Mouse (Mus musculus) heart, postnatal 36 days (tissue): ENCODE measurements around the gene Rpl4. TPM values are rescaled to one million over a fixed set of nuclear protein-coding genes. Genes with fewer than 3 reads are reported as not detected.
"Not testable (repeated sequence)": the region's sequence is repeated elsewhere in the genome, so short reads cannot be mapped to it uniquely, and the experiment has no call there.

Experiments used
- DNase-seq, 2 experiments: peaks; one replicate each; pipeline ENCODE4 v3.0.0; 2021 to 2022
- intact Hi-C: fragments of 180-260 bp; cut with DNase I; formaldehyde crosslinking; loops from one replicate; pipeline ENCODE4 v1.15.1; 2025
- total RNA-seq, 2 experiments: library from RNA; stranded (reverse); gene quantifications; 2 replicates each; pipeline ENCODE4 v1.2.3; 2021

Rpl4 gene
- total RNA-seq, result 100 to 1,000 TPM; 454 to 482 TPM

DNA sequence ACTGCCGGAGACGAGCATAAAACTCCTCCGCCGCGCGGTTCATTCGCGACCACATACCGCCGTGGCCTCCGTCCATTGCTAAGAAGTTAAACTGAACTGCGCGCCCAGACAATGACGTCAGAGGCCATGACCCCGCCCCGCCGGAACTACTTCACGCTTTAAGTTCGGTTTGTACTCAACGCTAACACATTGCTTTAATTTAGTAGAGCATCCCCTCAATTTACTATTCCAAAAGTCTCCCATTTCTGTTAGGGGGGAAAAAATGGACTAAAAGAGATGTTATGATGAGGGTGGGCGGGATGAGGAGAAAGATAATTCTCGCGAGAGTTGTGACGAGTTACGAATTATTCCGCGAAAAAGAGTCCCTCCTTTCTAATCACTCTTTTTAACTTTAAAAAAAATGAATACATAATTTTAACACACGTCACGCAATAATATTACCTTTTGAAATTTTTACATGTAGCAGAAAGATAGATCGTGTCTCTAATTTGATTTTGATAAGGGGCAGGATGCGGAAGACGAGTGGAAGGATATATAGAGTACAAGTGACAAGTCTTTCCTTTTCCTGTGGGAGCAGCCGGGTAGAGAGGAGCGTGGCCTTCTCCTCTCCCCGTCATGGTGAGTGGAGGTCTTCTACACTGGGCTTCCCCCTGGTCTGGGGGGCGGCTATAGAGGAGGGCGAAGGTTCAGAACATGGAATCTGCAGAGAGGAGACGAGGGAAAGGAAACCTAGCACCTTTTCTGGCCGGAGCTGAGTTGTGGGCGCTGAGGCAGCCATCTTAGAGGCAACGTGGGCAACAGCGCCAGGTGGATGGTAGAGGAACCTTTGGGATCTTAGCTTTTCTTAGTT lies at the start of gene Rpl4, which contains the start of gene Zwilch:
Rpl4 (plus strand) TSS at position 560 of the 850 bp plus-strand sequence.
Zwilch (minus strand) TSS at position 289 of the 850 bp plus-strand sequence.
- intact Hi-C loops, result no loop called here
- peak; percentile 84 to 87 for DNase-seq

GRCm38 (mm10) chr9:64124846-64125245 lies 48.3 kb upstream of the Rpl4 start:
- DNase-seq, intact Hi-C loops: not testable (repeated sequence)

- no peak for DNase-seq
Measured at GRCm38 (mm10) chr9:64125307-64125706, 47.9 kb upstream of the Rpl4 start.

DNA sequence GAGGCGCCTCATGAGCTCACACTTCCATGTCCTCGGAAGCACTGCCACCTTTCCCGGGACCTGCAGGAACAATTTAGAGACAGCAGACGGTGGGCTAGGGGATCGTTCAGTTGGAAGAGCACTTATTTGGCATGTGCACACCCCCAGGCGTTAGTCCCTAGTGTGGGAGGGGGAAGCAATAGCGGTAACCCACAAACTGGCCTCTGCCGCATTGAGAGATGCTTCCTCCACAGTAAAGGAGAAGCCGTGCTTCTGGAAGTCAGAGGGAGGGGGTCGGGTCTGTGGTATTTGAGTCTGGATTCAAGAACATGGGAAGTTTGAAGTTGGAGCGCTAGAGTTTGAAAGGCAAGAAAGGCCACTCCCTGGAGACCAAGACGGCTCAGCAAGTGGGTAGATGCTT lies 47.1 kb upstream of the Rpl4 start:
- DNase-seq, result no peak
- intact Hi-C loops, result no loop called here

More at GRCm38 (mm10) chr9:64125307-64125706, 47.9 kb upstream of the Rpl4 start:
- intact Hi-C loops, result no loop called here

GRCm38 (mm10) chr9:64131623-64132022 lies 41.6 kb upstream of the Rpl4 start:
- no peak for DNase-seq
- intact Hi-C loops, result no loop called here

GRCm38 (mm10) chr9:64138896-64139295 lies 34.3 kb upstream of the Rpl4 start:
- DNase-seq, result peak; percentile 59 to 71
- intact Hi-C loops, result loop anchor here (2.0 to 5.0 kb wide), 2 partner anchors 113 to 134 kb away; partner anchors contain the start of gene Map2k1

DNA sequence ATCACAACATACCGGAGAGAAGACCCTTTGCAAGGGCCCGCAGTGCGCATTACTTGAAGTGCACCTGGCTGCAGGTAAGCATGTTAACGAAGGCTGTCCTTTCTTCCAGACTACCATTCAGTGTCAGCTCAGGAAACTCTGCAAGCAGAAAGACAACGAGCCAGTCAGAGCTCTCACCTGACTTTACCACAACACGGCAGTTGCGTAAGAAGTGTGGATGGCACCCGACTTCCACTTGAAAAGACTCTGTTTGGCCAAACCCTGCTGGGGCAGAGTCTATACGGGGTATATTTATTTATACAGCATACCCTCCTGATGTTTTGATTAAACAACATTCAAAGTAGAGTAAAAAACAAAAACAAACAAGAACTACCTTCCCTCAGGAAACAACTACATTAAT lies 33.3 kb upstream of the Rpl4 start:
- DNase-seq, result no peak
- intact Hi-C loops, result loop anchor here (2.0 to 5.0 kb wide), 2 partner anchors 112 to 133 kb away; partner anchors contain the start of gene Map2k1

- no peak for DNase-seq
- intact Hi-C loops, result no loop called here
Measured at GRCm38 (mm10) chr9:64156641-64157040, 16.5 kb upstream of the Rpl4 start.

GRCm38 (mm10) chr9:64160471-64160870 lies 12.7 kb upstream of the Rpl4 start:
- intact Hi-C loops, result no loop called here
- DNase-seq, result no peak

DNA sequence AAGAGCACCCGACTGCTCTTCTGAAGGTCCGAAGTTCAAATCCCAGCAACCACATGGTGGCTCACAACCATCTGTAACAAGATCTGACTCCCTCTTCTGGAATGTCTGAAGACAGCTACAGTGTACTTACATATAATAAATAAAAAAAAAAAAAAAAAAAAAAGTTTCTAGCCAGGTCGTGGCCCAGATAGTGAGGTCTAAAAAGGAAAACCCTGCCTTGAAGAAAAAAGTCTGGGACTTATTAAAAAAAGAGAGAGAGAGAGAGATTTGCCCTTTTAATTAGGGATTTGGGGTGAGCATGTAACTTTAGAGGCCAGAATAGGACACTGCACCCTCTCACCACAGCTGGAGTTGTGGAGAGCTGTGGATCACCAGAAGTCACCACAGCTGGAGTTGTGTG lies 3.2 kb upstream of the Rpl4 start:
- intact Hi-C loops, DNase-seq: not testable (repeated sequence)

GRCm38 (mm10) chr9:64172145-64172815 lies 895 bp upstream of the Rpl4 start:
- DNase-seq, result no peak
- intact Hi-C loops, result no loop called here

DNA sequence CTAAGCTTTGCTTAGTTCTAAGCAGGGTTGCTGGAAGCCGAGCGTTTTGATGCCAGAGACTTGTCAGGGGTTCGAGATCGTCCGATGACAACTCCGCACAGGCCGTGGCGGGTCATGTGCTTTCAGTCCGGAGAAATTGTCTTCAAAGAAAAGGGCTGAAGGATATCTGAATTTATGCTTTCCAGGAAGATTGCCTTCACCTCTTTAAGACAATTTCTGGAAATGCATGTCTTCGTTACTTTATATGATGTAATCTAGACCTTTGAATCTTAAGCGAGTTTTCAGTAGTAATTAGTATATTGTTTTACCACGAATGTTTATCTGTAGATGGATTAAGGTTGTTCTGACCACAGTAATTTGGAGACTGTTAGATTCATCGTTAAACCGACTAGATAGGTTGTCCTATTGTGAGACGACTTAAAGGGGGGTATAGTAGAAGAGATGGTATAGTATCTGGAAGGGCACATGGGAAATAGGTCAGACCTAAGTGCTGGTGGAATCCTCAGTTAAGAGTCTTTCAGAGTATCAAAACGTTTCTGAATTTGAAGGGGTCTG lies 568 bp downstream of the Rpl4 start:
- intact Hi-C loops, result no loop called here
- DNase-seq, result no peak

DNA sequence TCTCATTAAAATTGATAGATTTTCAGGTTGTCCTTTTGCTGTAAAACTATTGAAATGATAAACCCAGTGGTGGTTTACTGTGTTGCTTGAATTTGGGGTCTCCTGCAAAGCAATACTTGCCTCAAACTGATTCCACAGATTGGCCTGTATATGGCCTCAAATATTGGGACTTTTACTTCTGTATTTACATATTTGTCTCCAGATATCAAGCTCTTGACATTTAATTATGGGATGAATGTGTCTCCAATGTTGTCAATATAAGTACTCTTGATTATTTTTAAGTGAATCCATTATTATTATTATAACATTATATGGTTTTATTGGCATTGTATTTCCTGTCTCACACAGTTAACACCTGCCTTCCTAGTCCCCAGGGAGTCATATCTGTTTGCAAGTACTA lies 1.2 kb downstream of the Rpl4 start:
- intact Hi-C loops, result no loop called here
- no peak for DNase-seq

DNA sequence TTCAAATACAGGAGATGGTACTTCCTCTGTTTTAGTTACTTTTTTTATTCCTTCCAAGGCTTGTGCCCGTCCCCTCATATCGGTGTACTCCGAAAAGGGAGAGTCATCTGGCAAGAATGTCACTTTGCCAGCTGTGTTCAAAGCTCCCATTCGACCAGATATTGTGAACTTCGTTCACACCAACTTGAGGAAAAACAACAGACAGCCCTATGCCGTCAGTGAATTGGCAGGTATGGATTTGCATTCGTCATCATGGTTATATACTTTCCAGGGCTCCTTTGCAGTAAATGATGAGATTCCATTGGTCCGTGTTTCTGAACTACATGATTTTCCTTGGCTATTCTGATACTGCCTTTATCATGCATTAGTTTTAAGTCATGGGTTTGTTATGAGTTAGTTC lies 1.6 kb downstream of the Rpl4 start:
- intact Hi-C loops, result loop anchor here (5.0 kb wide), 1 partner anchor 98 kb away; no protein-coding TSS in a partner anchor
- DNase-seq, result no peak

DNA sequence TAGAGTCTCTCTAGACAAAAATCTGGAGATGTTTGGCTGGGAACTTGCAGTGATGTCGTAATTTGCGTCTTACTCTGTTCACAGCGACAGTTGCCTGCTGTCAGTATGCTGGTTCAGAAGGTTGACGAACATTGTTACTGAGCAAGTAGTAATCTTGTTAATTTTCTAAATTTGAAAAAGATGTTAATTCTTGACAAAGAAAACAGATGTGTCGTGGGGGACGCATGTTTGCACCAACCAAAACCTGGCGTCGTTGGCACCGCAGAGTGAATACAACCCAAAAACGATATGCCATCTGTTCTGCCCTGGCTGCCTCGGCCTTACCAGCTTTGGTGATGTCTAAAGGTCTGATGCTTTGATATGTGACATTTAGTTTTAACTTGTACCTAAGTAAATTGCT lies 2.2 kb downstream of the Rpl4 start:
- intact Hi-C loops, result loop anchor here (5.0 kb wide), 1 partner anchor 97 kb away; no protein-coding TSS in a partner anchor
- no peak for DNase-seq

DNA sequence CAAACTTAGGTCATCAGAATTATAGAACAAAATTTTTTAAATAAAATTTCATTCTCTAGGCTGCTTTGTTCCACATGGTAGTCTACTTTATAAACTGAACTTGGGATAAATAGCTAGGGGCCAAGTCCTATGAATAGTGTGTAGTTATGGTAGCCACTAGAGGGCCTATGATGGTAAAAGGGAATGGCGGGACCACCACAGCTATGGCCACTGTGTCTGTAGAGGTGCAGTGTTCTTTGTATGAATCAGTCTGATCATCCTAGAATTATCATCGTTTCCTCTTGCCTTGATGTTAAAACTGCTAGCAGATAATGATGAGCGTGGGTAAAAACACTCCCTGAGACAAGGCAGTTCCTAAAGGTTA lies 5.4 kb downstream of the Rpl4 start:
- no peak for DNase-seq
- intact Hi-C loops, result loop anchor here (5.0 kb wide), 1 partner anchor 94 kb away; no protein-coding TSS in a partner anchor

GRCm38 (mm10) chr9:64178974-64179646 lies 5.9 kb downstream of the Rpl4 start, which contains the start of gene Snapc5:
Gene Snapc5, plus strand, starts transcription at chr9:64179274.
- peak; percentile 88 to 91 for DNase-seq
- intact Hi-C loops, result loop anchor here (1.0 to 5.0 kb wide), 2 partner anchors 74 to 93 kb away; partner anchors contain the start of gene Map2k1

GRCm38 (mm10) chr9:64183295-64183694 lies 10.1 kb downstream of the Rpl4 start:
- intact Hi-C loops, DNase-seq: not testable (repeated sequence)

- intact Hi-C loops, result no loop called here
- DNase-seq, result no peak
Measured at GRCm38 (mm10) chr9:64184166-64184840, 11.1 kb downstream of the Rpl4 start.

DNA sequence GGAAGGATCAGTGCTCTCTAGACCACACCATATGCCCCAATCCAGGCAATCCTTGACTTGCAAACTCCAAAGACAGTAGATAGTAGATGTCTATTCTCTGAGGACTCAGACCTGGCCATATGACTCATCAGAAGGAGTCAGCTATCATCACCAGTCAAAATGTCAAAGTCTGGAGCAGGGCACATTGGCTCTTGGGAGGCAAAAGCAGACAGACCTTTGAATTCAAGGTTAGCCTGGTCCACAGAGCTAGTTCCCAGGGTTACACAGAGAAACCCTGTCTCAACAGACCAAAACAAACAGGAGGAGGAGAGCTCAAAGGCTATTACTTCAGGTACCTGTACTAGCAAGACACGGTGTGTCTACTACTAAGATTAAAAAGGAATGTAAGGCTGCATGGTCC lies 20.7 kb downstream of the Rpl4 start:
- DNase-seq, result no peak
- intact Hi-C loops, result no loop called here
